Mouse (Mus musculus) gastrocnemius, adult 2 months (tissue): Measurements from ENCODE around the gene Gm20716. TPM values are rescaled to one million over a fixed set of nuclear protein-coding genes. Genes with fewer than 3 reads are reported as not detected.
"Not testable (repeated sequence)": the region's sequence is repeated elsewhere in the genome, so short reads cannot be mapped to it uniquely, and the experiment has no call there.

Experiments used
- DNase-seq: peaks from one replicate; pipeline ENCODE4 v3.0.0; 2022
- H3K27ac ChIP-seq: fragments of 200-600 bp; 2 replicates; pipeline ENCODE4 v1.8.1; 2022; ENCODE audit warnings: mild to moderate bottlenecking
- H3K4me3 ChIP-seq: fragments of 200-600 bp; 2 replicates; pipeline ENCODE4 v1.8.1; 2022; ENCODE audit warnings: mild to moderate bottlenecking, moderate library complexity
- CTCF ChIP-seq: fragments of 200-600 bp; IDR thresholded peaks from 2 replicates; pipeline ENCODE4 v1.8.1; 2022; ENCODE audit warnings: antibody characterized with exemption, mild to moderate bottlenecking, moderate library complexity
- intact Hi-C: fragments of 180-260 bp; cut with DNase I; formaldehyde crosslinking; loops from one replicate; pipeline ENCODE4 v1.15.1; 2025
- total RNA-seq, 2 experiments: library from RNA; stranded (reverse); gene quantifications; 2 replicates each; pipeline ENCODE4 v1.2.3; 2021

The Gm20716 gene
- total RNA-seq, 2 experiments from 2014 or later, result 10.1 to 13.0 TPM

- no peak for TF ChIP-seq CTCF
- H3K27ac ChIP-seq, result peak overlapping the region; percentile 68
- peak; percentile 80 for DNase-seq
- intact Hi-C loops, result no loop called here
- H3K4me3 ChIP-seq, result peak overlapping the region; percentile 70
Observed at GRCm38 (mm10) chr2:168170167-168170685, 59.9 kb downstream of the Gm20716 start.

- Histone ChIP-seq H3K4me3 (peak overlapping the region; percentile 70), H3K27ac (peak overlapping the region; percentile 68)
- intact Hi-C loops, result no loop called here
- TF ChIP-seq CTCF, result no peak
- DNase-seq, result no peak
Observed at GRCm38 (mm10) chr2:168169800-168170113, 60.4 kb downstream of the Gm20716 start.

GRCm38 (mm10) chr2:168168892-168169799 lies 61.0 kb downstream of the Gm20716 start:
- H3K27ac ChIP-seq, result no peak overlapping the region

GRCm38 (mm10) chr2:168167781-168168180 lies 62.4 kb downstream of the Gm20716 start:
- intact Hi-C loops, result no loop called here
- TF ChIP-seq CTCF, result no peak
- Histone ChIP-seq H3K27ac (no peak overlapping the region), H3K4me3 (no peak overlapping the region)
- DNase-seq, result no peak

More at GRCm38 (mm10) chr2:168168892-168169799, 61.0 kb downstream of the Gm20716 start:
- intact Hi-C loops, result no loop called here
- H3K4me3 ChIP-seq, result peak overlapping the region; percentile 70
- no peak for DNase-seq
- TF ChIP-seq CTCF, result no peak

DNA sequence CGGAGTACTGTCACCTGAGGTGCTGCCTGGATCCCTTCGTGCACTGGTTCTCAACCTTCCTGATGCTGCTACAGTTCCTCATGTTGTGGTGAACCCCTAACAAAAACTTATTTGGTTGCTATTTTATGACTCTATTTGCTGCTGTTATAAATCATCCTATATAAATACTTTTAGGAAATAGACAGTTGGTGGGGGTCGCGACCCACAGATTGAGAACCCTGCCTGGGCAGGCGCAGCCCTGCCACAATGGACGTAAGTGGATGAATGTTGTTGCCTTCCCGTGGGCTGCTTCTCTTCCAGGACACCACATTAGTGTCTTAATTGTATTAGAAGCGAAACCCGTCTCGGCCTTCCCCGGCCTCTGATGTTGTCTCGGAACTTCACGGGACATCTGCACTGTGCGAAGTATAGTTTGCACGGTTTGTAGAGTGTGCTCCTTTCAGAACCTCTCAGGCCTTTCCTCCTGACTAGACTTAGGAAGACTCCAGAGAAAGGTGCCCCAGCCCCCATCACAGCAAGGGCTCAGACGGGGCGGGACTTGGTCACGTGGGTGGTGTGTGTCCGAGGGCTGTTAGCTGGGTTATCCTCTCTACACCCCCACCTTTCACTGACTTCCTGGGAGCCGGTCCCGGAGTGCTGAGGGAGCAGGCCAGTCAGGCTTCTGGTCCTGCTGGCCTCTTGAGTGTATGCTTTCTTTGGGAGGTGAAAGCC lies 63.3 kb downstream of the Gm20716 start:
- no peak for TF ChIP-seq CTCF
- Histone ChIP-seq H3K4me3 (no peak overlapping the region), H3K27ac (no peak overlapping the region)
- intact Hi-C loops, result no loop called here
- no peak for DNase-seq

DNA sequence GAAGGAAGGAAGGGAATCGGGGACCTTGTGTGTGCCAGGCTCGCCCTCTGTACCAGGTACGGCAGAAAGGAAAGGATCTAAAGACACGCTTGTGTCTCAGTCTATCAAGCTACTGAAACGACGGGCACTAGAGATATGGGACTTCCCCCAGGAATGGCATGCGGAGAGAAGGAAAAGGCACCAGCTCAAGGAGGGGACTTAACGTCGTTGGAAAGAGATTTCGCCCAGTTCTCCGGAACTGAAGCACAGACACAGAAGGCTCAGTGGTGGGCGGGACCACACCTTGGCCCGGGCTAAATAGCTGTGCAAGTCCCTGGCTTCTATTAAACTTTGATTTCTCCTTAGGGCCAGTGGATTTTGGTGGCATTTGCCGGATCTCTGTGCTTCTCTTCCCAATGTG lies 68.2 kb downstream of the Gm20716 start:
- DNase-seq, result no peak
- Histone ChIP-seq H3K4me3 (peak overlapping the region; percentile 53), H3K27ac (no peak overlapping the region)
- TF ChIP-seq CTCF, result no peak
- intact Hi-C loops, result no loop called here

- no peak for TF ChIP-seq CTCF
- H3K4me3 ChIP-seq, result peak overlapping the region; percentile 53
- DNase-seq, result no peak
- intact Hi-C loops, result no loop called here
- H3K27ac ChIP-seq, result no peak overlapping the region
Observed at GRCm38 (mm10) chr2:168161514-168161971, 68.6 kb downstream of the Gm20716 start.

GRCm38 (mm10) chr2:168160370-168160930 lies 69.7 kb downstream of the Gm20716 start:
- DNase-seq, result no peak
- intact Hi-C loops, result no loop called here
- no peak overlapping the region for H3K4me3 ChIP-seq
- no peak overlapping the region for H3K27ac ChIP-seq
- TF ChIP-seq CTCF, result no peak

DNA sequence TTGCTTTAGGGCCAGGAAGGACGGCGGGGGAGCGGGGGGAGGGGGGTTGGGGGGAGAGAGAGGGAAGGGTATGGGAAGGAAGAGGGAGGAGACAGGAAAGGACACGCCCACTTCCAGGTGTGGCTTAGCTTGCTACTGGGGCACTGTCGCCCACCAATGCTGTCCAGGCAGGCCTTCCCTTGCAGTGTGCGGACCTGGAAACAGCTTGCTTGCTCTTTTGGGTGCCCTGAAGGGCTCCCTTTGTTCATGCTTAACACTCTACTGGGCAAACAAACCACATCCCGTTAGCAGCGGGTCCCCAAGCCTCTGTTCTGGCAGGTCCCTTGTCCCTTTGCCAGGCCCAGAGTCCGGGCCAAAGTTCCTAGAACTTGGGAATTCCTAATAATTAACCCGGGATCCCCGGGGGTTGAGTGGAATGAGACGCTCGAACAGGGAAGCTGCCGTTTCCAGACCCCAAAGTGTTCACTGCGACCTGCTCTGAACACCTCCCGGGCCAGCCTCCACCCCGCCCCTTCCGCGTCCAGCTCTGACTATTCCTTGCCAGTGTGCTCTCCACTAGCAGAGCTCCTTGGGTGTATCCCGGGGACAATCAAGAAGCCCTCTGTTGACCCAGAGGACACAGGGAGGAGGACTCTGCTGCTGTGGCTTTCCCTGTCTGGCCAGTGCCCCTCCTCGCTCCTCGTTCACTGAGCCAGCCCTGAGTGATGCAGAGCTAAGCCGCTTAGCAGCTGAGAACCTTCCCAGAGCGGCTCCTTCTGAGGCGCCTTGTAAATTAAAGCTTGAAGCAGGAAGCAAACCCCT lies 71.1 kb downstream of the Gm20716 start:
- Histone ChIP-seq H3K4me3 (peak overlapping the region; percentile 62), H3K27ac (no peak overlapping the region)
- DNase-seq, result no peak
- intact Hi-C loops, result no loop called here
- TF ChIP-seq CTCF, result no peak

- H3K4me3 ChIP-seq, DNase-seq, H3K27ac ChIP-seq, intact Hi-C loops: not testable (repeated sequence)
Observed at GRCm38 (mm10) chr2:168157974-168158373, 72.2 kb downstream of the Gm20716 start.

- Histone ChIP-seq H3K4me3 (no peak overlapping the region), H3K27ac (no peak overlapping the region)
- DNase-seq, result no peak
- no peak for TF ChIP-seq CTCF
- intact Hi-C loops, result no loop called here
Observed at GRCm38 (mm10) chr2:168156361-168156760, 73.8 kb downstream of the Gm20716 start.

GRCm38 (mm10) chr2:168155666-168156065 lies 74.5 kb downstream of the Gm20716 start:
- no peak for DNase-seq
- Histone ChIP-seq H3K27ac (no peak overlapping the region), H3K4me3 (no peak overlapping the region)
- intact Hi-C loops, result no loop called here
- TF ChIP-seq CTCF, result no peak
